Mouse (Mus musculus) midbrain, embryonic 14.5 days (tissue): ENCODE measurements at regions not wholly inside any gene's neighbourhood (a gene's known extent, or its start where the extent isn't known, plus 50 kb on each side); places are given as distances from the start of the nearest gene placed in this dataset.
A peak's percentile ranks its signal among the peaks of the same experiment; 100 is the strongest.

ENCODE experiments used
- ATAC-seq: fragments of 200-750 bp; cut with Nextera tagmentation; 2 replicates; pipeline ENCODE4 v1.8.0; 2017; ENCODE audit warnings: moderate number of reproducible peaks, moderate library complexity; ENCODE audit not compliant: low FRiP score, low TSS enrichment
- DNase-seq: peaks from one replicate; pipeline ENCODE4 v3.0.0-alpha.2; 2015
- H3K27ac ChIP-seq: fragments of 300-500 bp; sonication (generic); replicated peaks from 2 replicates; pipeline ENCODE4 v1.5.1; 2014; ENCODE audit warnings: mild to moderate bottlenecking, low read depth, low read length, moderate library complexity
- H3K27me3 ChIP-seq: fragments of 300-500 bp; sonication (generic); 2 replicates; pipeline ENCODE4 v1.6.1; 2014; ENCODE audit warnings: low read length, control low read depth, mixed read lengths; ENCODE audit not compliant: control insufficient read depth, insufficient read depth
- H3K36me3 ChIP-seq: fragments of 300-500 bp; sonication (generic); 2 replicates; pipeline ENCODE4 v1.6.1; 2014; ENCODE audit warnings: low read length, control low read depth; ENCODE audit not compliant: control insufficient read depth, insufficient read depth
- H3K4me1 ChIP-seq: fragments of 300-500 bp; sonication (generic); 2 replicates; pipeline ENCODE4 v1.6.1; 2014; ENCODE audit warnings: mild to moderate bottlenecking, antibody characterized with exemption, low read length, control low read depth; ENCODE audit not compliant: control insufficient read depth, insufficient read depth
- H3K4me2 ChIP-seq: fragments of 300-500 bp; sonication (generic); 2 replicates; pipeline ENCODE4 v1.6.1; 2014; ENCODE audit warnings: mild to moderate bottlenecking, low read length, moderate library complexity
- H3K4me3 ChIP-seq: fragments of 300-500 bp; sonication (generic); replicated peaks from 2 replicates; pipeline ENCODE4 v1.5.1; 2014; ENCODE audit warnings: low read depth, low read length
- H3K9ac ChIP-seq: fragments of 300-500 bp; sonication (generic); replicated peaks from 2 replicates; pipeline ENCODE4 v1.6.1; 2014; ENCODE audit warnings: mild to moderate bottlenecking, low read length, moderate library complexity
- H3K9me3 ChIP-seq: fragments of 300-500 bp; sonication (generic); 2 replicates; pipeline ENCODE4 v1.6.1; 2016; ENCODE audit warnings: low read length, control low read depth, mixed read lengths; ENCODE audit not compliant: control insufficient read depth
- WGBS: fragments of 180-500 bp; shearing (Covaris S2); extraction: QIAGEN DNeasy Blood & Tissue Kit; methylation state at CpG from one replicate; pipeline ENCODE4 v1.1.7; 2014; 5-methylcytosine and 5-hydroxymethylcytosine counted together

DNA sequence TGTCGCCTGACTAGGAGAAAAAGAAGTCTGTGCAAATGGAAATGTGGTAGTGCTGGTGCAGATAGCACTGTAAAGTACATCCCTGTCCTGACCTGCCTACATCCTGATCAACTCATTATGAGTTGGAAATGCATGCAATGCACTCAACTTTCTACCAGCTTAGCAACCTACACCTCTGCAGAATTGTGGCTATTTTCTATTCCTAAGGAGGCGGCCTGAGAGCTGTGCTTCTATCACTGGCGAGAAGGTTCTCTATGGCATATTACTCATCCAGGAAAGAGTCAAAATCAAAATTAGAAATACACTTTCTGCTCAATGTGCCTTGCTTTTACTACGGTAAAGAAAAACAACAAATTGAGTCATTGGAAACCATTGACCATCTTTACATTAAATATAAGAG lies 685.4 kb upstream of the Kdm8 start:
- no peaks in the 10 kb centered on the region for H3K9me3 ChIP-seq
- H3K27ac ChIP-seq = no peak overlapping the region
- no peaks in the 10 kb centered on the region for H3K4me1 ChIP-seq
- H3K9ac ChIP-seq = no peak overlapping the region
- H3K4me2 ChIP-seq = no peak overlapping the region
- no peak overlapping the region for H3K4me3 ChIP-seq
- no peak for ATAC-seq
- no peaks in the 10 kb centered on the region for H3K36me3 ChIP-seq
- 92% methylated on average over 4 of the region's 4 CpGs for WGBS
- no peaks in the 10 kb centered on the region for H3K27me3 ChIP-seq
- no peak for DNase-seq

- Histone ChIP-seq H3K27me3 (no peaks in the 10 kb centered on the region), H3K4me3 (no peak overlapping the region), H3K4me1 (no peaks in the 10 kb centered on the region), H3K36me3 (no peaks in the 10 kb centered on the region), H3K27ac (no peak overlapping the region), H3K9me3 (no peaks in the 10 kb centered on the region), H3K4me2 (no peak overlapping the region), H3K9ac (no peak overlapping the region)
- DNase-seq = no peak
- 78% methylated on average over 1 of the region's 1 CpGs for WGBS
- no peak for ATAC-seq
Observed at GRCm38 (mm10) chr7:124777822-124778221, 666.7 kb upstream of the Kdm8 start.

GRCm38 (mm10) chr7:124782816-124783215 lies 661.7 kb upstream of the Kdm8 start:
- 60% methylated on average over 4 of the region's 4 CpGs for WGBS
- H3K27ac ChIP-seq = no peak overlapping the region
- no peaks in the 10 kb centered on the region for H3K27me3 ChIP-seq
- no peak overlapping the region for H3K4me2 ChIP-seq
- H3K4me1 ChIP-seq = no peaks in the 10 kb centered on the region
- DNase-seq (peak; percentile 74), ATAC-seq (no peak)
- H3K4me3 ChIP-seq = no peak overlapping the region
- no peaks in the 10 kb centered on the region for H3K9me3 ChIP-seq
- no peaks in the 10 kb centered on the region for H3K36me3 ChIP-seq
- no peak overlapping the region for H3K9ac ChIP-seq

GRCm38 (mm10) chr7:124784995-124785394 lies 659.5 kb upstream of the Kdm8 start:
- Histone ChIP-seq H3K36me3 (no peaks in the 10 kb centered on the region), H3K4me2 (no peak overlapping the region), H3K9ac (no peak overlapping the region), H3K27ac (no peak overlapping the region), H3K4me1 (no peaks in the 10 kb centered on the region), H3K27me3 (no peaks in the 10 kb centered on the region), H3K4me3 (no peak overlapping the region), H3K9me3 (no peaks in the 10 kb centered on the region)
- ATAC-seq = no peak
- no peak for DNase-seq
- 83% methylated on average over 2 of the region's 2 CpGs for WGBS

- ATAC-seq = no peak
- WGBS = 85% methylated on average over 8 of the region's 8 CpGs
- Histone ChIP-seq H3K27ac (no peak overlapping the region), H3K4me1 (no peaks in the 10 kb centered on the region), H3K4me3 (no peak overlapping the region), H3K4me2 (no peak overlapping the region), H3K9me3 (no peaks in the 10 kb centered on the region), H3K9ac (no peak overlapping the region), H3K27me3 (no peaks in the 10 kb centered on the region), H3K36me3 (no peaks in the 10 kb centered on the region)
- no peak for DNase-seq
Observed at GRCm38 (mm10) chr7:124785896-124786295, 658.6 kb upstream of the Kdm8 start.

- no peaks in the 10 kb centered on the region for H3K27me3 ChIP-seq
- no peak overlapping the region for H3K4me3 ChIP-seq
- H3K9me3 ChIP-seq = no peaks in the 10 kb centered on the region
- no peaks in the 10 kb centered on the region for H3K36me3 ChIP-seq
- no peak overlapping the region for H3K9ac ChIP-seq
- DNase-seq (no peak), ATAC-seq (no peak)
- H3K4me2 ChIP-seq = no peak overlapping the region
- H3K4me1 ChIP-seq = no peaks in the 10 kb centered on the region
- H3K27ac ChIP-seq = no peak overlapping the region
- WGBS = 89% methylated on average over 3 of the region's 3 CpGs
Observed at GRCm38 (mm10) chr7:124788781-124789180, 655.7 kb upstream of the Kdm8 start.

GRCm38 (mm10) chr7:124803101-124803500 lies 641.4 kb upstream of the Kdm8 start:
- H3K4me3 ChIP-seq = no peak overlapping the region
- H3K27ac ChIP-seq = no peak overlapping the region
- 65% methylated on average over 3 of the region's 3 CpGs for WGBS
- H3K27me3 ChIP-seq = no peaks in the 10 kb centered on the region
- H3K36me3 ChIP-seq = no peaks in the 10 kb centered on the region
- no peak for ATAC-seq
- no peaks in the 10 kb centered on the region for H3K9me3 ChIP-seq
- no peak for DNase-seq
- no peak overlapping the region for H3K9ac ChIP-seq
- H3K4me1 ChIP-seq = no peaks in the 10 kb centered on the region
- no peak overlapping the region for H3K4me2 ChIP-seq

GRCm38 (mm10) chr7:124834692-124835091 lies 609.8 kb upstream of the Kdm8 start:
- no peaks in the 10 kb centered on the region for H3K4me1 ChIP-seq
- H3K27ac ChIP-seq = no peak overlapping the region
- no peaks in the 10 kb centered on the region for H3K36me3 ChIP-seq
- no peak overlapping the region for H3K9ac ChIP-seq
- H3K9me3 ChIP-seq = no peaks in the 10 kb centered on the region
- ATAC-seq (no peak), DNase-seq (no peak)
- H3K4me2 ChIP-seq = no peak overlapping the region
- H3K4me3 ChIP-seq = no peak overlapping the region
- H3K27me3 ChIP-seq = no peaks in the 10 kb centered on the region

DNA sequence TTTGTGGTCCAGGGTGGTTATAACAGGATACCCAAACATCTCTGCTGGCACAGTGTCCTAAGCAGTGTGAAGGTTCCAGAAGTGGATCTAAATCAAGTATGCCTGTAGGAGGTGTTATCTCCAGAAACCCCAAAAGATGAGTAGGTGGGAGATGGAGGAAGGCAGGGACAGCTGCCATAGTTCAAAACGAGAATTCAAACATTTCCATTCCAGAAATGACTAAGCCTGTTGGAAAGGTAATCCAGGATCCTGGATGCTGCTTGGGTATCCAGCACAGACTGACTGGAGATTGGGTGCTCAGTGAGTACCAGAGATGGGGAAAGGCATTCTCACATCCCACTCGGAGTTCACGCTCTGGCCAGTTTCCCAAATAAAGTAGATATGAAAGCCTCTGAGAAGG lies 607.9 kb upstream of the Kdm8 start:
- no peaks in the 10 kb centered on the region for H3K36me3 ChIP-seq
- no peaks in the 10 kb centered on the region for H3K9me3 ChIP-seq
- no peak overlapping the region for H3K4me2 ChIP-seq
- DNase-seq = no peak
- H3K9ac ChIP-seq = no peak overlapping the region
- H3K27me3 ChIP-seq = no peaks in the 10 kb centered on the region
- WGBS = 96% methylated on average over 3 of the region's 3 CpGs
- no peaks in the 10 kb centered on the region for H3K4me1 ChIP-seq
- ATAC-seq = no peak
- no peak overlapping the region for H3K27ac ChIP-seq
- no peak overlapping the region for H3K4me3 ChIP-seq
